Mouse (Mus musculus) kidney, adult 2 months (tissue): ENCODE data around the gene Nhp2.

Source experiments
- CTCF ChIP-seq: fragments of 200-500 bp; conservative IDR thresholded peaks from 2 replicates; pipeline ENCODE4 v1.5.1; 2011; ENCODE audit warnings: low read depth, mild to moderate bottlenecking, control low read depth, low read length, moderate library complexity, mixed read lengths; ENCODE audit not compliant: insufficient read depth, insufficient read length
- POLR2A ChIP-seq: fragments of 200-500 bp; IDR thresholded peaks from one replicate; pipeline ENCODE4 v1.6.1; 2011; ENCODE audit warnings: low read depth, low read length, control low read depth

DNA sequence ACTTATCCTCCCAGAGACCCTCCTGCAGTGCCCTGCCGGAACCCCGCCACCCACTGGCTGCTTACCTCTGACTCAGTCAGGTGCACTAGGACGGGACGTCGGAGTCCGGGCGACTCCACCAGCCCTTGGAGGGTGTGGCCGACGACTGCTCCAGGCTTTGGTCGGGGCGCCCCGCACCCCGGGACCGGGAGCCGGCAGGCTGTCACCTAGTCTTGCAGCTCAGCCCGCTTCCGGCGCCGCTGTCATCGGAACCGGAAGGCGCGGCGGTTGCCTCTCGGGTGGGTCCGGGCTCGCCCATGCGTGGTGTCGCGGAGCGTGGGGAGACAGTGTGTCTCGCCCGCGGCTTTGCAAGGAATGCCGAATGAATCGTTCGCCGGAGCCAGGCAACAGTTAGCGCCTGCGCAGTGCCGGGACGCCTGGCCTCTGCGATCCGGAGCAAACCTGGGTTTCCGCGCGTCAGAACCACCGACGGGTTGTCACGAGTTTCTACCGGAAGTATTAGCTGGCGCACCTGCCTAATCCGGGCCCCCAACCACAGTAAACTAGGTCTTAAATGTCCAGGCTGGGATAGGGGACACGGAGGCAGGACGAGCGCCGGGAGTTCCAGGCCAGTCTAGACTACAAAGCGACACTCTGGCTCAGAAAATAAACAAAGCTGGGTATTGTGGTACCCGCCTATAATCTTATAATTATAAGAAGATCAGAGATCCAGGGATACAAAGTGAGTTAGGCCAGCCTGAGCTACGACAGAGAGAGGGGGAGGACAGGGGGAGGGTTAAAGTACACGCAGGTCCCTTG is 16.2 kb downstream of the Nhp2 start, which contains the start of gene Rmnd5b:
- TF ChIP-seq CTCF (no peak), POLR2A (no peak)
